Mouse (Mus musculus) heart, embryonic 10.5 days (tissue): Measurements from ENCODE around the gene Pnpla5. TPM values are rescaled to one million over a fixed set of nuclear protein-coding genes. Genes with fewer than 3 reads are reported as not detected.
"Not testable (repeated sequence)": the region's sequence is repeated elsewhere in the genome, so short reads cannot be mapped to it uniquely, and the experiment has no call there.

Experiments used
- DNase-seq: peaks from one replicate; pipeline ENCODE4 v3.0.0-alpha.2; 2017; ENCODE audit warnings: low spot score
- H3K27ac ChIP-seq: fragments of 300-500 bp; sonication (generic); 2 replicates; pipeline ENCODE4 v1.5.1; 2016; ENCODE audit warnings: mild to moderate bottlenecking
- H3K27me3 ChIP-seq: fragments of 300-500 bp; sonication (generic); 2 replicates; pipeline ENCODE4 v1.6.1; 2016; ENCODE audit warnings: mild to moderate bottlenecking; ENCODE audit not compliant: poor library complexity, insufficient read depth, severe bottlenecking
- H3K36me3 ChIP-seq: fragments of 300-500 bp; sonication (generic); 2 replicates; pipeline ENCODE4 v1.6.1; 2016; ENCODE audit warnings: mild to moderate bottlenecking, moderate library complexity
- H3K4me1 ChIP-seq: fragments of 300-500 bp; sonication (generic); 2 replicates; pipeline ENCODE4 v1.6.1; 2016; ENCODE audit warnings: mild to moderate bottlenecking
- H3K4me3 ChIP-seq: fragments of 300-500 bp; sonication (generic); 2 replicates; pipeline ENCODE4 v1.5.1; 2016; ENCODE audit warnings: mild to moderate bottlenecking, moderate library complexity
- H3K9me3 ChIP-seq: fragments of 300-500 bp; sonication (generic); 2 replicates; pipeline ENCODE4 v1.6.1; 2016; ENCODE audit warnings: mild to moderate bottlenecking, moderate library complexity
- WGBS: fragments of 180-500 bp; shearing (Covaris S2); methylation state at CpG from one replicate; pipeline ENCODE4 v1.1.7; 2016; 5-methylcytosine and 5-hydroxymethylcytosine counted together
- polyA plus RNA-seq: library from polyadenylated mRNA; unstranded; fragments of >200 nt; fragmentation: Nextera tagmentation; extraction: Ambion mirVana; gene quantifications from 2 replicates; pipeline ENCODE4 v1.2.1, GENCODE M21; 2016

Pnpla5 gene
- polyA plus RNA-seq = not detected in 2 replicates

DNA sequence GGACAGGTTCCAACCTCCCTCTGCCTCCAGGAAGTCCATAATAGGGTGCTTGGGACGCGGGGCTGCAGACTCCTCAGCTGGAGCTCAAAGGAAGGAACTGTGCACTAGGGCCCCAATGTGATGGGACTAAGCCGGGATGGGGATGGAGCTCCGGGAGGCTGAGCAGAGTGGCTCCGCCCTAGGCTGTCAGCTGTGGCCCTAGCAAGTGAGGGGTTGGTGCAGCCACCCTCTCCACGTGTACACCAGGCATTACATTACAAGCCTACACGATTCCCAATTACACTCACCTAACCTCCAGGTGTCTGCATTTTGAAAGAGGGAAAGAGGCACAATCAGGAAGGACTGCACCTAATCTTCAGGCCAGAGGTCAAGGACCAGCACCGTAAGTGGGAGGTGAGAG, at the start of gene Pnpla5:
Gene Pnpla5 (minus strand): TSS at position 101 of the 400 bp plus-strand sequence.
- H3K9me3 ChIP-seq = no peaks in the 10 kb centered on the region
- 62% methylated on average over 8 of the region's 8 CpGs for WGBS
- H3K4me3 ChIP-seq = no peak within 1 kb of the TSS
- no peak within 1 kb of the TSS for H3K27ac ChIP-seq
- H3K36me3 ChIP-seq = no peaks in the 10 kb centered on the region
- DNase-seq = no peak
- no peaks in the 10 kb centered on the region for H3K4me1 ChIP-seq
- H3K27me3 ChIP-seq = peaks cover 26% of the 10 kb centered on the region; the same call in 1 of the 2 replicates

DNA sequence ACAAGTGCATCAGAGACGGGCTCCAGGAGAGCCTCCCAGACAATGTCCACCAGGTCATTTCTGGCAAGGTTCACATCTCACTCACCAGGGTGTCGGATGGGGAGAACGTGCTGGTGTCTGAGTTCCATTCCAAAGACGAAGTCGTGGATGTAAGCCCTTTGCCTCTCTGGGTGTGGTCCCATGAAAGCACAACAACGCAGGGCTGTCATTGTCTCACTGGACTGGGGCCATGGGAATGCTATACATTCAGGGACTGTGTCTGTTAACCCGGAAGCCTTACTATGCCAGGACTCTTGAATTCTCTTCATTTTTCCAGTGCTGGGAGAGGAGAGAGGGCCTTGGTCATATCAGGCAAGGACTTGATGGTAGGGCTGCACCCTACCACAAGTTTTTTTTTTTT, 48.2 kb upstream of the Pnpla5 start:
- peaks cover 19% of the 10 kb centered on the region for H3K4me1 ChIP-seq
- peaks cover 18% of the 10 kb centered on the region; the same call in 1 of the 2 replicates for H3K27me3 ChIP-seq
- H3K36me3 ChIP-seq = no peaks in the 10 kb centered on the region
- no peak overlapping the region for H3K4me3 ChIP-seq
- DNase-seq = no peak
- WGBS = 83% methylated on average over 7 of the region's 7 CpGs
- no peaks in the 10 kb centered on the region for H3K9me3 ChIP-seq
- H3K27ac ChIP-seq = no peak overlapping the region

DNA sequence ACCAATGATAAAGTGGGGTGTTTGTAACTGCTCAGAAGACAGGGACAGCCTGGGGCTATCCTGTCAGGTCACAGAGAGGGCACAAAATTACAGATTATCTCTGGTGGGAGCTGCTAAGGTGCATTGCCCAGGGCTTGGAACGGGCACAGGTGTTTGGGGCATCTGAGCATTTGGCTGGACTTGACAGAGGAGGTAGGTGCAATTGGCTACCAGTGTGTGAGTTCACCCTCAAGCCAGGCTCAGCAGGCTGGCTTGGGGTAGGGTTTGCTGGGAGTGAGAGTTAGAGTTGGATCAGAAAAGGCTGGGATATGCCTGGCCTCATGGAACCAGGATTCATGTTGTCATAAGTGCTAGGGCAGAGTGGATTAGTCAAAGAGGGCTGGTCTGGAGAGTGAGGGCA, 46.5 kb upstream of the Pnpla5 start:
- Histone ChIP-seq H3K27ac (no peak overlapping the region), H3K4me1 (peaks cover 19% of the 10 kb centered on the region), H3K9me3 (no peaks in the 10 kb centered on the region), H3K4me3 (no peak overlapping the region), H3K27me3 (peaks cover 18% of the 10 kb centered on the region; the same call in 1 of the 2 replicates), H3K36me3 (no peaks in the 10 kb centered on the region)
- DNase-seq = peak; percentile 63
- 59% methylated on average over 1 of the region's 1 CpGs for WGBS

DNA sequence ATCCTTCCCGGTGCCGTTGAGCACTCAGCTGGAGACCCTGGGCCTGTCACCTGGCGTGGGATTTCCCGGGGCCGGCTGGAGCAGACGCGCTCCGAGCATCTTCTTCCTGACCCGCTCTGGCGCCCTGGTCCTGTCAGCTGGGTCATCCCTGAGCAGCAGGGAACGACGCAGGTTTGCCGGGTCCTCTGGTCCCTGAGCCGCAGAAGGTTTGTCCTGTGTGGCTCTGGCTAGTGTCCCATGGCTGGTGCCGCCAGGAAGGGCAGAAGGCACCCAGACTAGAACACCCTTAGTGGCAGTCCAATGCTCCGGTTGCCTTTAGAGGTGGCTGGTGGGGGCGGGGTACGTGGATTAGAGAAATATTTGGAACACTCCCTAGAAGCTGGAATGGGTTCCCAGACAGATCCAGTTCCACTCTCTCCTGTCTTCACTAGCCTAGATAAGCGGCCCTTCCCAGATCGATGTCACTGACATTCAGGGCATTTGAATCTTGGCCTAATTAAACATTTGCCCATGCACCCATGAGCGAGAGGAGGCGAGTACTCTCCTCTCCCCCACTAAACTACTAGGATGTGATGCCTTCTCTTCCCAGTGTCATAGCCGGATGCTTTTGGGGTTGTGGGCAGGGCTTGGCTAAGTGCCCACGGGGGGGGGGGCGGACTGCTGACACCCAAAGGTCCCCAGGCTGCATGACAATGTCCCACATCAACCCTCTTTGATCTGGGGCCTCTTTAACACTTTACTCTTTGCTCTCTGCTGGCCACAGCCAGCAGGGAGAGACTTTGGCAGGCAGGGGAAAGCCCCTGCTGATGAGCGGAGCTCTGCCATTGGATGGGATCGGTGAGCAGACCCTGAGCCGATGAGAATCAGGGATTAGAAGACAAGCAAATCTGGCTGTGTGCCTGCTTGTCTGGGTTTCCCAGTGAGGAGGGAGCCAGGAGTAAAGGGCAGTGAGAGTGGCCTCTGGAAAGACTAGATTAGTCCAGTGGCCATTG, 45.5 kb upstream of the Pnpla5 start:
- WGBS = 1% methylated on average over 28 of the region's 28 CpGs
- Histone ChIP-seq H3K4me3 (peak overlapping the region; percentile 65), H3K4me1 (peaks cover 19% of the 10 kb centered on the region), H3K9me3 (no peaks in the 10 kb centered on the region), H3K27ac (peak overlapping the region; percentile 48; the same call in 1 of the 2 replicates), H3K36me3 (no peaks in the 10 kb centered on the region), H3K27me3 (peaks cover 18% of the 10 kb centered on the region; the same call in 1 of the 2 replicates)
- DNase-seq = peak; percentile 76

DNA sequence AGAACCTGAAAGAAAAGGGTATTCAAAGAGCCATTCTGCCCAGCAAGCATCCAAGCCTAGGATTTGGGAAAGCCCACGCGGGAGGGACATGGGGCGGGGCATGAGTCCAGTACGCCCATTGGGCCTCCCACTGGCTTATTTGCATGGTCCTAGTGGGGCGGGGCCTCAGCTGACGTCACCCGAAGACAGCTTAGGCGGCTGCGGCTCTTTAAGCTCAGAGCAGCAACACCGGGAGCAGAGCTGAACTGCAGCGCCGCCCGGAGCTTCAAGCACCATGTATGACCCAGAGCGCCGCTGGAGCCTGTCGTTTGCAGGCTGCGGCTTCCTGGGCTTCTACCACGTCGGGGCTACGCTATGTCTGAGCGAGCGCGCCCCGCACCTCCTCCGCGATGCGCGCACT, 44.6 kb upstream of the Pnpla5 start, which contains the start of gene Pnpla3:
Gene Pnpla3 (plus strand): TSS at position 238 of the 400 bp plus-strand sequence.
- DNase-seq = peak; percentile 98
- under 1% methylated on average over 28 of the region's 28 CpGs for WGBS
- Histone ChIP-seq H3K4me3 (peak within 1 kb of the TSS; percentile 65), H3K27ac (peak within 1 kb of the TSS; percentile 48; the same call in 1 of the 2 replicates), H3K36me3 (no peaks in the 10 kb centered on the region), H3K27me3 (peaks cover 18% of the 10 kb centered on the region; the same call in 1 of the 2 replicates), H3K4me1 (peaks cover 19% of the 10 kb centered on the region), H3K9me3 (no peaks in the 10 kb centered on the region)

DNA sequence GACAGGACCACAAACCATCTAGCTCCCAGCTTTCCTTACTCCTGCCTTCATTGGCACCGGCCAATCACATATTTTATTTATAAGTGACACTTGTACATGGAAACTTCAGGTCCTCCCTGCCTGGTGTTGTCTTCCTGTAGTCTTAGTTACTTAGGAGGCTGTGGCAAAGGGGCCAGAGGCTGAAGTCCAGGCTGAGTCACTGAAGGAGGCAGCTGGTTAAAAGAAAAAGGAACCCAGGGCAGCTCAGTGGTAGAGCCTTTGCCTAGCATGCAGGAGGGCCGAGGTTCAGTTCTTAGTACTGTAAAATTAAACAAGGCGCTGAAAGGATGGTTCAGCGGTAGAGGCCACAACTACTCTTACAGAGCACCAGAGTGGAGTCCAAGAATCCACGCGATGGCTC, 43.8 kb upstream of the Pnpla5 start:
- Histone ChIP-seq H3K4me3 (no peak overlapping the region), H3K9me3 (no peaks in the 10 kb centered on the region)

DNA sequence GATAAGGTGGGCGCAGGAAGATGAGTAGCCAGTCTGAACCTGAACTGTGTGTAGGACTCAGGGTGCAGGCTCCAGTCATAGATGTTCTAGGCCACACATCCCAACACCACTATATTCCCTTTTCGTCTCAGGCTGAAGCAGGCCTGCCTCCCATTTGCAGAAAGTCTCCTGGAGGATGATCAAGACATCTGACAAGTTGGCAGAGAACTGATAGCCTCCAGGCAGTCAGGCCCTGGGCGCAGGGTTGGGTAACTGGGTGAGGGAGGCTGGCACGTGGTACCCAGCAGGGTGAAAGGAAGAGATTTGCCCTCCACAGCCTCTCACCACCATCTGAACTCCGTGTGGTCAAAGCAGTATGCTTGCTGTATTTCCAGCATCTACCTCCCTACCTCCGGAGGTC, 38.9 kb upstream of the Pnpla5 start:
- no peak overlapping the region for H3K27ac ChIP-seq
- peak; percentile 64 for DNase-seq
- no peaks in the 10 kb centered on the region; the same call in 1 of the 2 replicates for H3K27me3 ChIP-seq
- 80% methylated on average over 6 of the region's 6 CpGs for WGBS
- H3K9me3 ChIP-seq = no peaks in the 10 kb centered on the region
- H3K4me3 ChIP-seq = no peak overlapping the region
- H3K4me1 ChIP-seq = no peaks in the 10 kb centered on the region
- no peaks in the 10 kb centered on the region for H3K36me3 ChIP-seq

More for the DNA sequence above, 43.8 kb upstream of the Pnpla5 start:
- Histone ChIP-seq H3K4me1 (peaks cover 19% of the 10 kb centered on the region), H3K27ac (no peak overlapping the region), H3K27me3 (peaks cover 18% of the 10 kb centered on the region; the same call in 1 of the 2 replicates), H3K36me3 (no peaks in the 10 kb centered on the region)
- DNase-seq = peak; percentile 45
- WGBS = 70% methylated on average over 6 of the region's 6 CpGs

DNA sequence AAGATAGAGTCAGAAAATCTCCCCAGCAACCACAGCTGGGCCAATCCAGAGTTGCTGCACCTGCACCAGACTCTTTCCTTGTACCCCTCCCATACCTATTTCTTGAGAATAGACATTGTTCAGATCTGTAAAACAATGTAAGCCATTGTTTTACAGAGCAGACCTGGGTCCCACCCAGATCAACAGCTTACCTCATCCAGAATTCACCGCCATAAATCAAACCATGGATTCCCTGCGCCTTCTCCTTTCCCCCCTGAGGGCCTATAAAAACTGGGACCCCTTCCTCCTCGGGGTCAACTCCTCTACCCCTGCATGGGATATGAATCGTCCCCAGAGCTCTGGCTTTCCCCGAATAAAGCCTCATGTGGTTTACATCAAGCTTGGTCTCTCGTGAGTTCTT, 34.6 kb upstream of the Pnpla5 start:
- 78% methylated on average over 6 of the region's 6 CpGs for WGBS

DNA sequence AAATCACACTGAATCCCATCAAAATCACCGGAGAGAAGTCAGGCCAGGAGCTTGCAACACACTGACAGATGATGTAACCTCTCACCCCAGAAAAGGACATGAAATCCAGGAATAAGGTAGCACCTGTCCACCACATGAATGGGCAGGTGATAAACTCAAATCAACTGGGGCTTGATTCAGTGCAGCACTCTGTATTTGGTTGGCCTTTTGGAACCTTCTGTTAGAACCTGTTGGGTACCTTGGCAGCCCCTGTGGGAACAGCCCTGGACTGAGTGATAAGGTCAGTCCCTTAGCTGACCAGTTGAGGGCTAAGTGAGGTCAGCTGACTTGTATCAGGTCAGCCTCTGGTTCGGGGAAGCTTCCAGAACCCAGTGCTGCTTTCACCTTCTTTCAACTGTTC, 33.2 kb upstream of the Pnpla5 start:
- WGBS = 76% methylated on average over 2 of the region's 2 CpGs
- Histone ChIP-seq H3K27me3 (no peaks in the 10 kb centered on the region), H3K9me3 (no peaks in the 10 kb centered on the region), H3K4me3 (no peak overlapping the region), H3K27ac (no peak overlapping the region), H3K4me1 (no peaks in the 10 kb centered on the region), H3K36me3 (no peaks in the 10 kb centered on the region)
- peak; percentile 45 for DNase-seq

More for the DNA sequence above, 34.6 kb upstream of the Pnpla5 start:
- H3K4me1 ChIP-seq, H3K27ac ChIP-seq, H3K27me3 ChIP-seq, H3K4me3 ChIP-seq, H3K36me3 ChIP-seq, H3K9me3 ChIP-seq: not testable (repeated sequence)
- peak; percentile 58 for DNase-seq

DNA sequence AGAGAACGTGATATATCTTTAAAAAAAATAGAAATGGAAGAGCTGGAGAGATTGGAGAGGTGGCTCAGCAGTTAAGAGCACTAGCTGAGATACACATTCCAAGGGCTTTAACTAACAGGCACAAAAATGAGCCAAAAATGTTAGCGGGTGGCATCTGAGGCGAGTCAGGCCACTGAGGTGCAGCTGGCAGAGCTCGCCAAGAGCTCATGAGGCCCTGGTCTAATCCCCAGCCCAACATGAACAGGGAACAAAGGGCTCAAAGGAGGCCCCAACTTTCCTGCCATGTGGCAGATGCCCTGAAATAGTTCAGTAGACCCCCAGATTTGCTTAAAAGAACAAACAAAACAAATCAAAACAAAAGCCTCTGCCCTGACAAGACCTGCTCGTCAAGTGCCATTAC, 18.0 kb upstream of the Pnpla5 start:
- H3K9me3 ChIP-seq = no peaks in the 10 kb centered on the region
- WGBS = 66% methylated on average over 5 of the region's 5 CpGs
- DNase-seq = no peak

DNA sequence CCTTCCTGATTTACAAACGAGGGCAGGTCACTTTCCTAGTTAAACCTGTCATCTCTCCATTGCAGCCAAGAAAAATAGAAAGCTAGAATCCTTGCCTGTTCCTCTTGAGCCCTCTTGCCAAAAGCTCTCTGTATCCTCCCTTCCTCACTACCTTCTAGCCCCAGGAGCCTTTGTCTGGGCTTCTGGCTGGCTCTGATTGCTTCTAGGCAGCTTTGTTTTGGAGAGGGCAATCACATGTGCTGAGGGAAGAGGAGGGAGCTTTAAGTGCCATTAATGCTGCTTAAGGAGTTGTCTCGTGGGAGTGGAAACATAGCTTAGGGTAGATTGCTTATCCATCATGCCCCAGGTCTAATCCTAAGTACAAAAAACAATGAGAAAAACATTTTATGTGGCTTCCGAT, 17.1 kb upstream of the Pnpla5 start:
- Histone ChIP-seq H3K4me1 (peaks cover 15% of the 10 kb centered on the region), H3K27me3 (no peaks in the 10 kb centered on the region), H3K36me3 (no peaks in the 10 kb centered on the region), H3K27ac (no peak overlapping the region), H3K4me3 (no peak overlapping the region), H3K9me3 (no peaks in the 10 kb centered on the region)
- no peak for DNase-seq
- WGBS = 58% methylated on average over 3 of the region's 3 CpGs

More for the DNA sequence above, 18.0 kb upstream of the Pnpla5 start:
- H3K4me3 ChIP-seq = no peak overlapping the region
- H3K36me3 ChIP-seq = no peaks in the 10 kb centered on the region
- H3K27ac ChIP-seq = no peak overlapping the region
- H3K27me3 ChIP-seq = no peaks in the 10 kb centered on the region
- H3K4me1 ChIP-seq = peaks cover 15% of the 10 kb centered on the region

DNA sequence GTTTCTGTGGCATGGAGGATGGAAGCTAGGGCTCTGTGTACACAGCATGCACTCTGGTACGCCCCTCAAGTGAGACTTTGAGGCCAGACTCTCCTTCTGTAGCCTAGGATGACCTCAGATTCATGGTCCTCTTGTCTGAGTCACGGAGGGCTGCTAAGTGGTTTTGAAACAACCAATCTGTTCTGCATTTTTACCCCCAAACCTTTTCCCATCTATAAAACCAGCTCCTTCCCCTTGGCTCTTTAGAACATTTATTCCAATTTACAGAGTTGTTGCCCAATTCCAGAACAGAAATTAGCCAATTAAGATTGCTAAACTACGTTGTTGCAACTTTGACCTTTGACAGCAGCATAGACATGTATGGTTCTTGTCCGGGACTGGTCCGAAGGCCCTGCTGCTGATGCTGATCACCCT, 16.6 kb upstream of the Pnpla5 start:
- H3K36me3 ChIP-seq = no peaks in the 10 kb centered on the region
- no peak overlapping the region for H3K4me3 ChIP-seq
- no peaks in the 10 kb centered on the region for H3K9me3 ChIP-seq
- H3K27me3 ChIP-seq = no peaks in the 10 kb centered on the region
- peaks cover 15% of the 10 kb centered on the region for H3K4me1 ChIP-seq
- 82% methylated on average over 5 of the region's 5 CpGs for WGBS
- DNase-seq = no peak
- no peak overlapping the region for H3K27ac ChIP-seq
